Mouse (Mus musculus) limb, embryonic 14.5 days (tissue): Measurements from ENCODE around the gene Map3k15. TPM values are rescaled to one million over a fixed set of nuclear protein-coding genes. Genes with fewer than 3 reads are reported as not detected.

Experiments used
- ATAC-seq: fragments of 200-750 bp; cut with Nextera tagmentation; 2 replicates; pipeline ENCODE4 v1.8.0; 2017; ENCODE audit warnings: low read depth, moderate number of reproducible peaks, moderate TSS enrichment; ENCODE audit not compliant: low FRiP score
- DNase-seq: peaks from one replicate; pipeline ENCODE4 v3.0.0-alpha.2; 2015; ENCODE audit warnings: low spot score
- H3K27ac ChIP-seq: fragments of 300-500 bp; sonication (generic); replicated peaks from 2 replicates; pipeline ENCODE4 v1.5.1; 2014; ENCODE audit warnings: low read depth, mild to moderate bottlenecking, low read length, moderate library complexity, mixed read lengths
- H3K27me3 ChIP-seq: fragments of 300-500 bp; sonication (generic); 2 replicates; pipeline ENCODE4 v1.6.1; 2014; ENCODE audit warnings: low read length, mixed read lengths; ENCODE audit not compliant: control insufficient read depth, insufficient read depth
- H3K36me3 ChIP-seq: fragments of 300-500 bp; sonication (generic); 2 replicates; pipeline ENCODE4 v1.6.1; 2014; ENCODE audit warnings: mild to moderate bottlenecking, low read length, moderate library complexity, mixed read lengths; ENCODE audit not compliant: control insufficient read depth, insufficient read depth
- H3K4me1 ChIP-seq: fragments of 300-500 bp; sonication (generic); 2 replicates; pipeline ENCODE4 v1.6.1; 2014; ENCODE audit warnings: antibody characterized with exemption, low read length, mixed read lengths; ENCODE audit not compliant: control insufficient read depth, insufficient read depth
- H3K4me2 ChIP-seq: fragments of 300-500 bp; sonication (generic); replicated peaks from 2 replicates; pipeline ENCODE4 v1.6.1; 2014; ENCODE audit warnings: low read depth, mild to moderate bottlenecking, low read length, moderate library complexity; ENCODE audit not compliant: severe bottlenecking
- H3K4me3 ChIP-seq: fragments of 300-500 bp; sonication (generic); replicated peaks from 2 replicates; pipeline ENCODE4 v1.5.1; 2014; ENCODE audit warnings: low read length
- H3K9ac ChIP-seq: fragments of 300-500 bp; sonication (generic); 2 replicates; pipeline ENCODE4 v1.6.1; 2014; ENCODE audit warnings: mild to moderate bottlenecking, low read depth, low read length, moderate library complexity; ENCODE audit not compliant: severe bottlenecking
- H3K9me3 ChIP-seq: fragments of 300-500 bp; sonication (generic); 2 replicates; pipeline ENCODE4 v1.6.1; 2016; ENCODE audit warnings: low read length; ENCODE audit not compliant: control insufficient read depth
- POLR2A ChIP-seq: fragments of 200-500 bp; IDR thresholded peaks from 2 replicates; pipeline ENCODE4 v1.8.0; 2012; ENCODE audit warnings: inconsistent platforms, mild to moderate bottlenecking, moderate library complexity, borderline replicate concordance; ENCODE audit not compliant: insufficient read depth, insufficient read length; ENCODE audit errors: extremely low read depth
- WGBS: fragments of 180-500 bp; shearing (Covaris S2); extraction: QIAGEN DNeasy Blood & Tissue Kit; methylation state at CpG from one replicate; pipeline ENCODE4 v1.1.7; 2014; 5-methylcytosine and 5-hydroxymethylcytosine counted together
- polyA plus RNA-seq, 2 experiments: library from polyadenylated mRNA; depleted of rRNA in 1 of 2; stranded (reverse) in 1 of 2; unstranded in 1 of 2; fragments of >200 nt; fragmentation: Nextera tagmentation in 1 of 2; extraction: Ambion mirVana in 1 of 2; gene quantifications; 2 replicates each; pipeline versions ENCODE4 v1.2.1 to v1.2.3; 2012 to 2014

The Map3k15 gene
- polyA plus RNA-seq, 2 experiments, result 0.14 to 0.89 TPM

DNA sequence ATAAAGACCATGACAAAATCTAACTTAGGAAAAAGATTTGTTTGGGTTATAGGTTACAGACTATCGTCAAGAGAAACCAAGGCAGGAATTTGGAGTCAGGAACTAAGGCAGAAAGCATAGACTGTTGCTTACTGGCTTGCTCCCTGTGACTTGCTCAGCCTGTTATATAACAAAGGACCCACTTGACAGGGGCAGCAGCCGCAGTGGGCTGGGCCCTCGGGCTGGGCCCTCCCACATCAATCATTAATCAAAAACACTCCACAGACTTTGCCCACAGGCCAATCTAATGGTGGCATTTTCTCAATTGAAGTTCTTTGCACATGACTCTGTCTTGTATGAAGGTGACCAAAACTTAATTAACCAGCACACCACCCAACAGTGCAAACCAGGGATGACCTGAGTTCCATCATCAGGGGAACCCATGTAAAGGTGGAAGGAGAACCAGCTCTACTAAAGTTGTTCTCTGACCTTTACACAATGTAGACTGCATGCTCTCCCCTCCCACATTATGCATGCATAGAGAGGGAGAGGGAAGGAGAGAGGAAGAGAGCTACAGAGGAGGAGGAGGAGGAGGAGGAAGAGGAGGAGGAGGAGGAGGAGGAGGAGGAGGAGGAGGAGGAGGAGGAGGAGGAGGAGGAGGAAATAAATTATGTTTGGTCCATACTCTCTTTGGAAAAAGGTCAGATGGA is 17.0 kb upstream of the Map3k15 start:
- no peaks in the 10 kb centered on the region for H3K4me1 ChIP-seq
- no peaks in the 10 kb centered on the region for H3K9me3 ChIP-seq
- no peak for TF ChIP-seq POLR2A
- WGBS, result 59% methylated on average over 3 of the region's 3 CpGs
- no peak for DNase-seq
- H3K27me3 ChIP-seq, result no peaks in the 10 kb centered on the region
- ATAC-seq, result no peak
- no peaks in the 10 kb centered on the region for H3K36me3 ChIP-seq
- H3K4me3 ChIP-seq, result no peak overlapping the region
- no peak overlapping the region for H3K9ac ChIP-seq
- H3K4me2 ChIP-seq, result no peak overlapping the region
- H3K27ac ChIP-seq, result no peak overlapping the region

DNA sequence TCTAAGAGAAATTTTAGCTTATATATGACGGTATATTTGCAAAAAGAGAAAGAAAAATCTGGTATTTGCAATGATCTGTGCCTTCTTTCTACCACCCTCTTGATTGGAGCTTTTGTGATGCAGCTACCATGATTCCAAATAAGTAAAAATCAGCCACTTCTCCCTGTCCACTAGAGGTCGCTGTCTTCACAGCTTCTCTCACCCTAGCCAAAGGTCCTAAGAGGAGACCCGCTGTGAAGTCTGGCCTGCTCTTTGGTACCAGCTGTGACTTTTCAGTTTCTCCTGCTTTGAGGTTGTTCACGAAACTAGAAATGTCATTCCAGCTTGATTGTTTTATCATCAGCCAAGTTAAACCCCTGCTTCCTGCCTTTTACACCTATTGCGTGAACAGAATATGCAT is 14.5 kb upstream of the Map3k15 start:
- Histone ChIP-seq H3K36me3 (no peaks in the 10 kb centered on the region), H3K4me1 (no peaks in the 10 kb centered on the region), H3K27ac (no peak overlapping the region), H3K4me3 (no peak overlapping the region), H3K4me2 (no peak overlapping the region), H3K9me3 (no peaks in the 10 kb centered on the region), H3K9ac (no peak overlapping the region), H3K27me3 (no peaks in the 10 kb centered on the region)
- WGBS, result 21% methylated on average over 5 of the region's 5 CpGs
- no peak for ATAC-seq
- DNase-seq, result peak; percentile 35
- TF ChIP-seq POLR2A, result no peak

DNA sequence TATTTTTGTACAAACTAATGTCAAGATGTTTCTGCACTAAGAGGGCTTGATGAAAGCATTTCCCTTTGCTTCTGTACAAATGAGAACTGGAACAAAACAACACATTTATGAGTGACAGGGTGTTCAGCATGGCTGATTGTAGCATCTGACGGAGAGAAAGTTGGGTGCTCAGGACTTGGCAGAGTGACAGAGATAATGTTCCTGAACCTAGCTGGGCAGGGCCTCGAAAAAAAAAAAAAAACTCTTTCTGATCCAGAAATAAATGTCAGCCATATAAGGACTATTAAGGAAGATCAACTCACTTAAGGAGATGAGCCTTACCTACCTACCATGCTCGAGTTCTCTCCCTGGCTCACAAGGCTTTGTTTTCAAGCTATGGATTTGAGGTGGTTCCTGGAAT is 12.0 kb upstream of the Map3k15 start:
- Histone ChIP-seq H3K27me3 (no peaks in the 10 kb centered on the region), H3K9me3 (no peaks in the 10 kb centered on the region), H3K27ac (no peak overlapping the region), H3K4me1 (no peaks in the 10 kb centered on the region), H3K36me3 (no peaks in the 10 kb centered on the region), H3K9ac (no peak overlapping the region), H3K4me2 (no peak overlapping the region), H3K4me3 (no peak overlapping the region)
- ATAC-seq (no peak), DNase-seq (no peak)
- no peak for TF ChIP-seq POLR2A
- WGBS, result 66% methylated on average over 3 of the region's 3 CpGs

DNA sequence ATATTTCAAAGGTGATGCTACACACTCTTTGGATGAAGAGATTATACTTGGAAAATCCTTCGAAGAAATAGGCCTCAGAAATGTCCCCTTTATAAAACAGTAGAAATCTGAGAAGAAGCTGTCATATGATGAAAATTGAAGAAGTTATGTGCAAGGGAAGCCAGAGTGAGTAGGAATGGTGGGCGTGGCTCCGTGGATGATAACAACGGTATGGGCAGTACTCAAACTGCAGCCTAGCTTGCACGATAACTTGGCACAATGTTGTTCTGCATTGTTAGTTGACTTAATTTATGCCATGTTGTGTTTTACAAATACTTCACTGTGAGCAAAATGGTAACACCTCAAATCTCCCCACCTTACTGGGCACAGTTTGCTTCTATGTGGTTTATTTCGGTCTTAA is 7.6 kb downstream of the Map3k15 start:
- Histone ChIP-seq H3K27me3 (no peaks in the 10 kb centered on the region), H3K27ac (no peak overlapping the region), H3K9ac (no peak overlapping the region), H3K4me3 (no peak overlapping the region), H3K36me3 (no peaks in the 10 kb centered on the region), H3K9me3 (no peaks in the 10 kb centered on the region), H3K4me2 (no peak overlapping the region), H3K4me1 (no peaks in the 10 kb centered on the region)
- DNase-seq (no peak), ATAC-seq (no peak)
- TF ChIP-seq POLR2A, result no peak
- 93% methylated on average over 6 of the region's 6 CpGs for WGBS

DNA sequence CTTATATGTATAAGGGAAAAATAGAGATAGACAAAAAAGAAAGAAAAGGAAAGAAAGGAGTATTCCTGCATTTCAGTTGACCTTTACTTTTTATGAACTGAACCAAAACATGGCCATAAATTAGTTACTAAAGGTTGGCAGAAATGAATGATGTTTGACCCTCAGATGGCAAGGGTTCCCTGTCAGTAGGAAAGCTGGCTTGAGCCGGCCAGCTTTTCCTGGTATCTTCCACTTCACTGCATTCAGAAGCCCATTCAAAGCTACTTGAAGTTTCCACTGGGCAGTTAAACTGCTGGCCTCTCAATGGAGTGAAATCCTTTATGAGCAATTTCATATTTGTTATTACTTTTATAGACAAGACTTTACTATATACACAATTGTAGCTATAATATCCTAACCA is 65.1 kb downstream of the Map3k15 start:
- H3K9ac ChIP-seq, result no peak overlapping the region
- H3K27me3 ChIP-seq, result no peaks in the 10 kb centered on the region
- no peaks in the 10 kb centered on the region for H3K9me3 ChIP-seq
- ATAC-seq (no peak), DNase-seq (no peak)
- no peak overlapping the region for H3K4me3 ChIP-seq
- no peaks in the 10 kb centered on the region for H3K4me1 ChIP-seq
- WGBS, result 100% methylated on average over 1 of the region's 1 CpGs
- TF ChIP-seq POLR2A, result no peak
- H3K27ac ChIP-seq, result no peak overlapping the region
- H3K36me3 ChIP-seq, result no peaks in the 10 kb centered on the region
- H3K4me2 ChIP-seq, result no peak overlapping the region
